Mouse (Mus musculus) bone marrow macrophage, adult 2 months (primary cell): ENCODE data around the gene Nuf2. TPM values are rescaled to one million over a fixed set of nuclear protein-coding genes. Genes with fewer than 3 reads are reported as not detected.
"Not testable (repeated sequence)": the region's sequence is repeated elsewhere in the genome, so short reads cannot be mapped to it uniquely, and the experiment has no call there.

Source experiments
- H3K27ac ChIP-seq: 2 replicates; pipeline ENCODE4 v1.5.1; 2012; ENCODE audit warnings: low read depth, low read length; ENCODE audit not compliant: insufficient read depth
- H3K4me1 ChIP-seq: 2 replicates; pipeline ENCODE4 v1.6.1; 2012; ENCODE audit warnings: low read length; ENCODE audit not compliant: control insufficient read depth, insufficient read depth
- H3K4me3 ChIP-seq: 2 replicates; pipeline ENCODE4 v1.5.1; 2012; ENCODE audit warnings: mild to moderate bottlenecking, low read length, moderate library complexity; ENCODE audit not compliant: insufficient read depth
- CTCF ChIP-seq: IDR thresholded peaks from 2 replicates; pipeline ENCODE4 v1.5.1; 2012; ENCODE audit warnings: low read depth, mild to moderate bottlenecking, low read length, moderate library complexity
- POLR2A ChIP-seq: IDR thresholded peaks from 2 replicates; pipeline ENCODE4 v1.6.1; 2012; ENCODE audit warnings: mild to moderate bottlenecking, low read depth, low read length, borderline replicate concordance
- polyA plus RNA-seq: library from polyadenylated mRNA; stranded (reverse); fragments of >200 nt; gene quantifications from 2 replicates; pipeline ENCODE4 v1.2.4, GENCODE M21; 2012; ENCODE audit not compliant: missing spikeins, insufficient read depth, insufficient read length

Nuf2 gene
- polyA plus RNA-seq, 1 experiment = 32.5 TPM

DNA sequence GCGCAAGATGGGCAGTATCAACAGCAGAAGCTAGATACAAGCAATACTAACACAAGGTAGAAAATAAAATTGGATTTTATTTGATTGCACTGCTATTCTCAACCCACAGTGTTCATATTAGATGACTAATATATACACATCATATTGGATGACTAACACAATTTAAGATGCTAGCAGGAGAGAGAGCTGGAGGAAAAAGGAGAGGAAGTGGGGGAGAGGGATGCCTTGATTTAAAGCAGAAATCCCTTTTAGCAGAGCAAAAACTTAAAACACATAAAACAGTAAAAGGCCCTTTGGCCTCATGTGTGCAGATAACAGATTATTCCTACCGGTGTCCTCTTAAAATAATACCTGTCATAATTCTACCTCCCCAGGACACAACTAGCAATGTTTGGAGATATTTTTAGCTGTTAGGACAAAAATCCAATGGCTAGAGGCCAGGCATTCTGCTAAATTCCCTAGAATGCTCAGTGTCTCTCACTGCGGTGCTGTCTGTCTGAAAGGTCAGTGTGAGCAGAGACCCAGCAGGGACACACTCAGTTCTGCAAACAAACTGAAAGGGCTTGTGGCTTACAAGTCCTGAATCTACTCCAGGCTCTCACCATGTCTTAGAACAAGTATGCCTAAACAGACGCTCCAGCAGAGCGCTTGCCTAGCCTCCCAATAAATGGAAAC is 5.1 kb downstream of the Nuf2 start:
- Histone ChIP-seq H3K27ac (no peak overlapping the region), H3K4me1 (peaks cover 3% of the 10 kb centered on the region), H3K4me3 (no peak overlapping the region)
- TF ChIP-seq CTCF (no peak), POLR2A (no peak)

DNA sequence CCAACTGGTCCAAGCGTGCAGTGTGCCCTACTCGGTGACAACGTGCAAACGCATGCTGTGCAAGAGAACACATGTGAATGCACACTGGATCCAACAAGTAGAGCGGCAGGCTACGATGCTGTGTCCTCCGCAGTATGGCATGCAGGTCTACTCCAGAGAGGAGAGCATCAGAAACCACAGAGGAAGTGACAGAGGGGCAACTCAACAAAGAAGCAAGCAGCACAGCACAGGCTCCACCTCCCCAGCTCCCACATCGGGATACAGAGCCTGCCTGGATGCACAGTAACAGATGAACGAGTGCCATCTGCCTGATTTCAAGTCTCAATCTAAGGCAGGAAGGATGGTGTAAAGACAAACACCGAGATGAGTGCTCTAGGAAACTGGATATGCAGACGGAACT is 11.9 kb downstream of the Nuf2 start:
- no peak overlapping the region for H3K27ac ChIP-seq
- H3K4me3 ChIP-seq = no peak overlapping the region
- peaks cover 3% of the 10 kb centered on the region; the same call in 1 of the 2 replicates for H3K4me1 ChIP-seq
- TF ChIP-seq CTCF (no peak), POLR2A (no peak)

DNA sequence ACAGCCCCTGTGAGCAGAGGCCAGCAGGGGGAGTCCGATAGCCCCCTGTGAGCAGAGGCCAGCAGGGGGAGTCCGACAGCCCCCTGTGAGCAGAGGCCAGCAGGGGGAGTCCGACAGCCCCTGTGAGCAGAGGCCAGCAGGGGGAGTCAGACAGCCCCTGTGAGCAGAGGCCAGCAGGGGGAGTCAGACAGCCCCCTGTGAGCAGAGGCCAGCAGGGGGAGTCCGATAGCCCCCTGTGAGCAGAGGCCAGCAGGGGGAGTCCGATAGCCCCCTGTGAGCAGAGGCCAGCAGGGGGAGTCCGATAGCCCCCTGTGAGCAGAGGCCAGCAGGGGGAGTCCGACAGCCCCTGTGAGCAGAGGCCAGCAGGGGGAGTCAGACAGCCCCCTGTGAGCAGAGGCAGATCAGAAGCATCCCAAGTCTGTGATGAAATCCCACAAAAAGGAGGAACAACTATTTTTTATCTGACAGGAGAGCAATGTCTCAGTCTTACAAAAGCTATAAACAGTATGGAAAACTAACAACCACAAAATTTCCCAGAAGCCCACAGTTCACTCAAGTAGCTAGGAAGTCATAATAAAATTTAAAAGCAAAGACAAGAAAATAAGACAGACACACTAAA is 13.3 kb downstream of the Nuf2 start:
- not testable (repeated sequence) for H3K4me3 ChIP-seq, H3K27ac ChIP-seq, H3K4me1 ChIP-seq
- peak; percentile 28; the same call in 1 of the 2 replicates for TF ChIP-seq CTCF

DNA sequence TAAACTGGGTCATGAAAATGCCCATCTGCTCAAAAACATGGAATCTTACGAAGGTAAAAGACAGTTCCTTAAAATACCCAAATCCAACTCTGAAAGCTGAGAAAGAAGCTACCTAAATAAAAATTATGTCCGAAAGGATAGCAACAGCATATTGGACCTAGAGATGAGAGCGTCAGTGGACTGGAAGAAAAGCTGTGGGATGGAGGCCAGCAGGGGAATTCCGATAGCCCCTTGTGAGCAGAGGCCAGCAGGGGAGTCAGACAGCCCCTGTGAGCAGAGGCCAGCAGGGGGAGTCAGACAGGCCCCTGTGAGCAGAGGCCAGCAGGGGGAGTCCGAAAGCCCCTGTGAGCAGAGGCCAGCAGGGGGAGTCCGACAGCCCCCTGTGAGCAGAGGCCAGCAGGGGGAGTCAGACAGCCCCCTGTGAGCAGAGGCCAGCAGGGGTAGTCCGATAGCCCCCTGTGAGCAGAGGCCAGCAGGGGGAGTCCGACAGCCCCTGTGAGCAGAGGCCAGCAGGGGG is 13.8 kb downstream of the Nuf2 start:
- H3K4me1 ChIP-seq = peaks cover 3% of the 10 kb centered on the region; the same call in 1 of the 2 replicates
- TF ChIP-seq POLR2A = no peak
- TF ChIP-seq CTCF = no peak; the same call in 1 of the 2 replicates
- H3K27ac ChIP-seq = no peak overlapping the region
- H3K4me3 ChIP-seq = no peak overlapping the region

DNA sequence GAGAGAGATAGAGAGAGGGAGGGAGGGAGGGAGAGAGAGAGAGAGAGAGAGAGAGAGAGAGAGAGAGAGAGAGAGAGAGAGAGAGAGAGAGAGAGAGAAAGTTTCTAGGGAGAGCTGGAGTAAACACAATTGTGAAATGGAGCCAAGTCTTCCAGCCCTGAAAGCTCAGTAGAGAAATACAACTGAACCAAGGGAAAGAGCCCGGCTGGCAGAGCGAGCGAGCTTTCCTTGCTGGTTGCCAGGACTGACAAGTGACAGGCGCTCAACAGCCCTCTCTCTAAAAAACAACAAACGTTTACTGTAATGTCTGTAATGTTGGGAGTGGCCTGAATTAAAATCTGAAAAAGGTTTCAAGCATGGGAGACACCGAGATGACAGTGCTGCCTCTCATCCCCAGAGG is 24.9 kb downstream of the Nuf2 start:
- TF ChIP-seq POLR2A (no peak), CTCF (no peak)
- Histone ChIP-seq H3K4me1 (no peaks in the 10 kb centered on the region), H3K27ac (no peak overlapping the region), H3K4me3 (no peak overlapping the region)

DNA sequence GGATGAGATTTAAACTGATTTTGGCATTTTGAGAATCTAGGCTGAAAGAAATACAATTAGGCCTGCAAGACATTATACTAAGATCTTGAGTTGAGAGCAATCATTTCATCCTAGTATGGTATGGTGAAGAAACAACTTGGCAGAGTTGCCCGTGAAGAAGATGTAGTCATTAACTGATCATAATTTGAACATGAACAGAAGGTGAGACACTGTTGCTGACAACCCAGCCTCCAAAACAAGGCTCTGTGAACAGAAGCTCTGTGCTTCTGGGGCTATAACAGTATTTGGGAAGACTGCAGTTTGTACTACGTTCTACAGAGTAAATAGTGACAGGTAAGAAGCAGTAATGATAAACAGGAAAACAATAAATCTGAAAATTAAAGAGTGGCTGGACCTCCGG is 28.4 kb downstream of the Nuf2 start:
- Histone ChIP-seq H3K4me3 (no peak overlapping the region), H3K4me1 (no peaks in the 10 kb centered on the region), H3K27ac (no peak overlapping the region)
- TF ChIP-seq POLR2A (no peak), CTCF (no peak)

DNA sequence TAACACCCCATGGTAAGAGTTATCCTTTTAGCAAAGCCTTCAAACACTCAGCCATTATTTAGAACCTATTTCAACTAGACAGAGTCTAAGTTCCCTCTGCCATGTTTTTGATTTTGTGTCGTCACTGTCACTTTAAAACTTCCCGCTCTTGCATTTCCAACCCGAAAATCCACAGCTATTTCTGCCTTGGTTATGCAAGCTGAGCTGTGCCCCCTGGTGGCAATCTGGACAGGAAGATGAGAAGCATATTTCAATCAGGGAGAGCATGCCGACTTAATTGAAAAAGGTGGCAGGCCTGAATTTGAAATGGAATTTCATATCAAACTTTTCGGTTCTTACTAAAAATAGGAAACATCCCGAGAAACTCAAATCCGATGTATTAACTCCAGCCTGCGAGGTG is 35.6 kb downstream of the Nuf2 start:
- H3K4me1 ChIP-seq = no peaks in the 10 kb centered on the region
- TF ChIP-seq POLR2A (no peak), CTCF (no peak)
- no peak overlapping the region for H3K4me3 ChIP-seq
- no peak overlapping the region for H3K27ac ChIP-seq

DNA sequence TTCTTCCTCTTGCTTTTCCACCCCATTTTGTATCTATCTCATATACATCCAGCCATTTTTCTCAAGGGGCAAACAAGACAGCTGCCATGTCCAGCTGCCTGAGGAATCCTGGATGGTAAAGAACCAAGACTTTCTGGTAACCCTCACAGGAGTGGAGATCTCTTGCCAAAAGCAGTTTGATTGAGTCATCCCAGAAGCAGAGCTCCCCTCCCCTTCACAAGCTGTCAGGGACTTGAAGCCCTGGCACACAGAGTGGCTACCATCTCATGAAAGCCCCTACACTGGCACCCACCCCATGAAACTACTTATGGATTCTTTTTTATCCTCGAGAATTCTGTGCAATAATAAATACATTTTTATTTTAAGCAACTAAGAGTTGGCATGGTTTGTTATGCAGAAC is 39.7 kb downstream of the Nuf2 start:
- no peak for TF ChIP-seq CTCF
- TF ChIP-seq POLR2A = no peak
- Histone ChIP-seq H3K27ac (no peak overlapping the region), H3K4me1 (no peaks in the 10 kb centered on the region), H3K4me3 (no peak overlapping the region)

DNA sequence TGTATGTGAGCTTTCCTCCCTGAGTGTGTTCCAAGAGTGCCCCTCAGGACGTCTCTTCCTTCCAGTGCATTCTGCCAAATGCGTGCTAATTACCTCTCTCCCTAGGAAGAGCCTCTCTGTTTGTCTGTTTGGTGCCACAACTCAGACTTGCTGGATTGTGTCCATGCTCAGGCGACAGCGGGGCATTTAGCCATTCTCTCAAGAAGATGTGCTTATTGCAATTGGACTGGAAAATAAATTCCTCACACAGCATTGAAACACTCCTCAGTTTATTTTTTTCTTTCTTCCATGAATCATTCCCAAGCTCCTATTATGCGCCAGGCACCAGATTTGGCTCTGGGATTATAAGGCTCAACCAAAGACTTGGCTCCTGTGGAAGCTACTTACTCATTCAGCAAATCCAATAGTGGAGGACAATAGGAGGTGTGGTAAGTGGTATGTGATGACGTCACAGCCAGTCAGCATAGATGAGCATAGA is 45.8 kb downstream of the Nuf2 start:
- H3K27ac ChIP-seq = no peak overlapping the region
- H3K4me1 ChIP-seq = no peaks in the 10 kb centered on the region
- H3K4me3 ChIP-seq = no peak overlapping the region
- TF ChIP-seq POLR2A (no peak), CTCF (no peak)

DNA sequence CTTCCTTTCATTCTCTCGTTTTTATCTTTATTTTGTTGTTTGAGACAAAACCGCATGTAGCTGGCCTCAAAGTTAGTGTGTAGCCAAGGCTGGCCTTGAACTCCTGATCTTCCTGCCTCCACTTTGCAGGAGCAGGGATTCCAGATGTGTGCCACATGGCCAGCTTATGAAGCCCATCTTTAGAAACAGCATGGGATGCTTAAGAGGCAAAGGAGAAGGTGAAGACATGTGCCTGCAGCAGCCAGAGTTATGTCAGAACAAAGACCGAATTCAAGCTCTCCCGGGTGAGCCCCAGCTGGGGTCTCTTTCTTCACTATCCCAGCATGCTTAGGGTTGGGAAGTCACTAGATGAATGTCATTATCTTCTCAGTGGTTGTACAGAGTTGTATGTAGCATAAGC is 46.7 kb downstream of the Nuf2 start:
- Histone ChIP-seq H3K27ac (no peak overlapping the region), H3K4me1 (no peaks in the 10 kb centered on the region), H3K4me3 (no peak overlapping the region)
- no peak for TF ChIP-seq POLR2A
- no peak for TF ChIP-seq CTCF
